8 mouse cellular contexts compared by ENCODE assay signal in the genomic region with DNA sequence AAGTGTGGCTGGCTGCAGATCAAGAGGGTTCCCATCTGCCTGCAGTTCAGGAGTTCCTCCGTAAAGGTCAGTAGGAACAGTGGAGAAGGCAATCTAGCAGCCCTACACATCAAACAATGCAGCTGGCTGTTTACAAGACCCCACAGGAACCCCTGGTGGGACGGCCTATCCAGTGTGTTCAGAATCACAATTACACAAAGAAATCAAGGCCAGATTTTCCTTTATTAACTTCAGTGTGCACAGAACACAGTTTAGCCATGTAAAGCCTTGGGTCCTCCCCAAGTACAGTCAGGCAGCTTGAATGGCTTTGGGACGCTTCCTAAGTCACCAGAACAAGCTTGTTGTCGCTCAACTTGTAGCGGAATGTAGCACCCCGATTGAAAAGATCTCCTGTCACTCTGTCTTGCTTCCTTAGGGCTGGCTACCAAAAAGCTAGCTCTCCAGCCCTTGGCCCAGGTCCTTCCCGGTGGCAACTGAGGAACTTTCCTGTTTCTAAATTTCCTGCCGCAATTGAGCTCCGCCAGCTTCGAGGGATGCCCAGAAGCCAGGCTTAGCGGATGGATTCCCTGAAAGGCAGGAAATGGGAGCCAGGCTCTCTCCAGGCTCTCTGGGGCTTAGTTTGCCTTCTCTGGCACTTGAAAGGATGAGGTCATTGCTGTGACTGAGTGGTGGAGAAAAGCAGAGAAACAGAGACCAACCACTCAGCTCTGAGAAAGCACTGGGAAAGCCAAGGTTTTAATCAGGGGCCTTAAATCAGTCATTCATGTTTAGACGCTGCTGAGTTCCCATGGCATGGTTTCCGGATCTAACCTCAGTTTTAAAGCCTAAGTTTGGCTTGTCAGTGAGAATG.
A peak's percentile ranks its signal among the peaks of the same experiment; 100 is the strongest.
DNase-seq lines count a peak whose midpoint lies in the region; ATAC-seq and TF ChIP-seq lines count a peak whose summit lies in the region.

No protein-coding gene starts in this region.

- 51% methylated on average over 13 of the region's 13 CpGs for WGBS in kidney, postnatal 0 days
- 46% methylated on average over 13 of the region's 13 CpGs for WGBS in heart, embryonic 12.5 days
- 23% methylated on average over 13 of the region's 13 CpGs for WGBS in lung, adult 2 months
- 49% methylated on average over 13 of the region's 13 CpGs for WGBS in liver, embryonic 12.5 days (ENCODE audit: insufficient replicate concordance)

- TF ChIP-seq CTCF in kidney, postnatal 0 days (IDR thresholded peaks at IDR 0.05; ENCODE audit: low read depth) = no peak
- no peak for TF ChIP-seq CTCF in lung, adult 2 months (IDR thresholded peaks at IDR 0.05; ENCODE audit: insufficient read depth, low read length)

- no peaks in the 10 kb centered on the region for H3K27me3 ChIP-seq in kidney, postnatal 0 days (ENCODE audit: insufficient read depth, low read length)
- no peaks in the 10 kb centered on the region for H3K27me3 ChIP-seq in heart, embryonic 12.5 days (replicated peaks)
- H3K27me3 ChIP-seq in liver, embryonic 12.5 days (replicated peaks) = no peaks in the 10 kb centered on the region

- no peaks in the 10 kb centered on the region for H3K9me3 ChIP-seq in kidney, postnatal 0 days (replicated peaks; ENCODE audit: low read length)
- H3K9me3 ChIP-seq in heart, embryonic 12.5 days (replicated peaks) = no peaks in the 10 kb centered on the region
- H3K9me3 ChIP-seq in liver, embryonic 12.5 days (replicated peaks) = no peaks in the 10 kb centered on the region

- peaks cover 8% of the 10 kb centered on the region for H3K4me1 ChIP-seq in kidney, postnatal 0 days (replicated peaks; ENCODE audit: insufficient read depth, low read length)
- peaks cover 23% of the 10 kb centered on the region for H3K4me1 ChIP-seq in heart, embryonic 12.5 days (replicated peaks)
- no peaks in the 10 kb centered on the region for H3K4me1 ChIP-seq in lung, adult 2 months (ENCODE audit: control insufficient read depth, insufficient read depth, low read length)
- H3K4me1 ChIP-seq in liver, embryonic 12.5 days = no peaks in the 10 kb centered on the region

- H3K4me2 ChIP-seq in kidney, postnatal 0 days (ENCODE audit: low read length) = no peak overlapping the region
- 0 out of 2 replicates have a peak overlapping the region, but pooled peaks have one; percentile 6 for H3K4me2 ChIP-seq in heart, embryonic 12.5 days
- no peak overlapping the region for H3K4me2 ChIP-seq in liver, embryonic 12.5 days

- DNase-seq in kidney, postnatal 0 days (ENCODE audit: low spot score) = peak; percentile 55
- no peak for DNase-seq in kidney, adult 9 months
- DNase-seq in embryo, embryonic 9.5 days (ENCODE audit: extremely low spot score) = peak; percentile 13
- DNase-seq in lung, adult 2 months = peak; percentile 23
- no peak for DNase-seq in left cerebral cortex, adult 18-20 months (ENCODE audit: low spot score in 2 of 2)

- no peaks in the 10 kb centered on the region for H3K36me3 ChIP-seq in kidney, postnatal 0 days (ENCODE audit: insufficient read depth, low read length)
- H3K36me3 ChIP-seq in heart, embryonic 12.5 days = no peaks in the 10 kb centered on the region
- no peaks in the 10 kb centered on the region for H3K36me3 ChIP-seq in liver, embryonic 12.5 days

- no peak for TF ChIP-seq POLR2A in lung, adult 2 months (IDR thresholded peaks at IDR 0.05; ENCODE audit: borderline replicate concordance, extremely low read depth, low read depth, low read length)

- peak overlapping the region; percentile 25; the same call in 1 of the 2 replicates for H3K27ac ChIP-seq in kidney, postnatal 0 days
- H3K27ac ChIP-seq in heart, embryonic 12.5 days (ENCODE audit: poor library complexity, severe bottlenecking) = peak overlapping the region; percentile 52
- H3K27ac ChIP-seq in liver, embryonic 12.5 days = no peak overlapping the region

- H3K4me3 ChIP-seq in kidney, postnatal 0 days (replicated peaks; ENCODE audit: low read depth, low read length) = no peak overlapping the region
- H3K4me3 ChIP-seq in heart, embryonic 12.5 days = no peak overlapping the region
- H3K4me3 ChIP-seq in lung, adult 2 months (replicated peaks; ENCODE audit: extremely low read depth, low read depth, low read length) = no peak overlapping the region
- H3K4me3 ChIP-seq in liver, embryonic 12.5 days = no peak overlapping the region

- no peak overlapping the region for H3K9ac ChIP-seq in kidney, postnatal 0 days (ENCODE audit: low read depth, low read length)
- H3K9ac ChIP-seq in heart, embryonic 12.5 days = no peak overlapping the region
- H3K9ac ChIP-seq in liver, embryonic 12.5 days = no peak overlapping the region

- no peak for ATAC-seq in kidney, postnatal 0 days (replicated peaks; ENCODE audit: low FRiP score, low read depth)
- no peak for ATAC-seq in heart, embryonic 12.5 days (ENCODE audit: insufficient number of reproducible peaks, low FRiP score)
- no peak for ATAC-seq in megakaryocyte-erythroid progenitor cell, adult 5-6 weeks (replicated peaks; ENCODE audit: low FRiP score, low TSS enrichment, poor library complexity, severe bottlenecking)
- no peak for ATAC-seq in liver, embryonic 12.5 days

Comparison
In these comparisons a context has a peak if more than half of its experiments do, and no peak if none do; other contexts are left out.
1. DNase-seq: peak in kidney, postnatal 0 days (single experiment), embryo, embryonic 9.5 days (single experiment) and lung, adult 2 months (single experiment); none in kidney, adult 9 months (single experiment) and left cerebral cortex, adult 18-20 months (0 of 2).